Mouse (Mus musculus) CH12.LX (cell line): ENCODE results near the gene Actr1a. TPM values are rescaled to one million over a fixed set of nuclear protein-coding genes. Genes with fewer than 3 reads are reported as not detected.

ENCODE experiments used
- DNase-seq: peaks from one replicate; pipeline ENCODE4 v3.0.0-alpha.2; 2013; ENCODE audit errors: extremely low read depth
- H3K27ac ChIP-seq: 2 replicates; pipeline ENCODE4 v1.5.1; 2012; ENCODE audit warnings: low read depth, mild to moderate bottlenecking, control low read depth, moderate library complexity; ENCODE audit not compliant: insufficient read depth
- H3K27me3 ChIP-seq: replicated peaks from 2 replicates; pipeline ENCODE3; 2012; ENCODE audit warnings: inconsistent platforms
- H3K36me3 ChIP-seq, 2 experiments: replicated peaks in 1 of 2; 2 replicates each; pipeline versions ENCODE3 to v1.6.1; 2012; ENCODE audit warnings: inconsistent platforms in 1 of 2, low read length in 1 of 2, mild to moderate bottlenecking in 1 of 2, mixed read lengths in 1 of 2, moderate library complexity in 1 of 2; ENCODE audit not compliant: control insufficient read depth in 1 of 2, insufficient read depth in 1 of 2
- H3K4me1 ChIP-seq, 2 experiments: 2 replicates each; pipeline ENCODE4 v1.6.1; 2012; ENCODE audit warnings: inconsistent platforms in 1 of 2, moderate library complexity in 1 of 2; ENCODE audit not compliant: insufficient read depth in 2 of 2, control insufficient read depth in 1 of 2
- H3K4me2 ChIP-seq: 2 replicates; pipeline ENCODE4 v1.6.1; 2012; ENCODE audit warnings: low read depth, mild to moderate bottlenecking, control low read depth; ENCODE audit not compliant: poor library complexity, insufficient read depth, severe bottlenecking
- H3K4me3 ChIP-seq, 3 experiments: fragments of 150-350 bp in 1 of 3; sonication (generic) in 1 of 3; replicated peaks in 1 of 3; 2 replicates each; pipeline versions ENCODE3 to v1.5.1; 2011 to 2012; ENCODE audit warnings: low read depth in 2 of 3, low read length in 2 of 3, mild to moderate bottlenecking in 2 of 3, moderate library complexity in 2 of 3, control low read depth in 1 of 3, improper control_type of control experiment in 1 of 3, inconsistent platforms in 1 of 3, mixed read lengths in 1 of 3; ENCODE audit not compliant: poor library complexity in 1 of 3
- H3K79me2 ChIP-seq: replicated peaks from 2 replicates; pipeline ENCODE4 v1.6.1; 2012; ENCODE audit warnings: mild to moderate bottlenecking, moderate library complexity; ENCODE audit not compliant: control insufficient read depth, poor library complexity, insufficient read depth, severe bottlenecking; ENCODE audit errors: extremely low read depth
- H3K9ac ChIP-seq: 2 replicates; pipeline ENCODE4 v1.6.1; 2012; ENCODE audit warnings: low read depth, mild to moderate bottlenecking, control low read depth, moderate library complexity; ENCODE audit not compliant: insufficient read depth
- H3K9me3 ChIP-seq: replicated peaks from 2 replicates; pipeline ENCODE3; 2012; ENCODE audit warnings: low read length, inconsistent platforms, mixed read lengths
- BHLHE40 ChIP-seq: IDR thresholded peaks from 2 replicates; pipeline ENCODE4 v1.6.1; 2011; ENCODE audit warnings: mild to moderate bottlenecking, low read depth, low read length, improper control_type of control experiment
- CHD2 ChIP-seq: IDR thresholded peaks from 2 replicates; pipeline ENCODE4 v1.6.1; 2011; ENCODE audit warnings: low read length, improper control_type of control experiment
- CTCF ChIP-seq, 2 experiments: IDR thresholded peaks in 1 of 2; conservative IDR thresholded peaks in 1 of 2; 2 replicates each; pipeline ENCODE4 v1.5.1; 2011 to 2012; ENCODE audit warnings: low read depth in 2 of 2, low read length in 2 of 2, improper control_type of control experiment in 1 of 2, inconsistent platforms in 1 of 2, mild to moderate bottlenecking in 1 of 2, moderate library complexity in 1 of 2
- ELF1 ChIP-seq: IDR thresholded peaks from 2 replicates; pipeline ENCODE4 v1.6.1; 2014; ENCODE audit warnings: low read depth, mild to moderate bottlenecking, inconsistent platforms, low read length, improper control_type of control experiment
- EP300 ChIP-seq: IDR thresholded peaks from 2 replicates; pipeline ENCODE4 v1.6.1; 2011; ENCODE audit warnings: low read length, improper control_type of control experiment
- ETS1 ChIP-seq: conservative IDR thresholded peaks from 2 replicates; pipeline ENCODE4 v1.6.1; 2012; ENCODE audit warnings: low read depth, mild to moderate bottlenecking, inconsistent platforms, low read length, improper control_type of control experiment, moderate library complexity
- GABPA ChIP-seq: IDR thresholded peaks from 2 replicates; pipeline ENCODE4 v1.6.1; 2012; ENCODE audit warnings: low read depth, low read length, improper control_type of control experiment, inconsistent platforms; ENCODE audit not compliant: insufficient replicate concordance
- HCFC1 ChIP-seq: IDR thresholded peaks from 2 replicates; pipeline ENCODE4 v1.6.1; 2012; ENCODE audit warnings: low read depth, mild to moderate bottlenecking, inconsistent platforms, low read length, improper control_type of control experiment
- JUN ChIP-seq: IDR thresholded peaks from 2 replicates; pipeline ENCODE4 v1.6.1; 2011; ENCODE audit warnings: low read depth, mild to moderate bottlenecking, low read length, improper control_type of control experiment, moderate library complexity; ENCODE audit not compliant: insufficient read depth
- JUND ChIP-seq: conservative IDR thresholded peaks from 2 replicates; pipeline ENCODE4 v1.6.1; 2011; ENCODE audit warnings: low read depth, low read length, improper control_type of control experiment
- KAT2A ChIP-seq: IDR thresholded peaks from 2 replicates; pipeline ENCODE4 v1.6.1; 2012; ENCODE audit warnings: low read length, improper control_type of control experiment, inconsistent platforms; ENCODE audit not compliant: insufficient replicate concordance
- MAFK ChIP-seq: IDR thresholded peaks from 2 replicates; pipeline ENCODE4 v1.6.1; 2011; ENCODE audit warnings: low read length, improper control_type of control experiment; ENCODE audit not compliant: insufficient replicate concordance
- MAX ChIP-seq: IDR thresholded peaks from 2 replicates; pipeline ENCODE4 v1.6.1; 2011; ENCODE audit warnings: low read length, improper control_type of control experiment
- MAZ ChIP-seq: IDR thresholded peaks from 2 replicates; pipeline ENCODE4 v1.6.1; 2012; ENCODE audit warnings: low read depth, mild to moderate bottlenecking, inconsistent platforms, low read length, improper control_type of control experiment, moderate library complexity
- MEF2A ChIP-seq: IDR thresholded peaks from 2 replicates; pipeline ENCODE4 v1.6.1; 2014; ENCODE audit warnings: low read depth, mild to moderate bottlenecking, inconsistent platforms, low read length, improper control_type of control experiment, borderline replicate concordance
- MXI1 ChIP-seq: IDR thresholded peaks from 2 replicates; pipeline ENCODE4 v1.6.1; 2011; ENCODE audit warnings: mild to moderate bottlenecking, low read depth, low read length, improper control_type of control experiment
- MYC ChIP-seq: IDR thresholded peaks from 2 replicates; pipeline ENCODE4 v1.6.1; 2011; ENCODE audit warnings: low read depth, mild to moderate bottlenecking, improper control_type of control experiment, low read length
- NELFE ChIP-seq: IDR thresholded peaks from 2 replicates; pipeline ENCODE4 v1.6.1; 2011; ENCODE audit warnings: low read depth, low read length, improper control_type of control experiment
- NRF1 ChIP-seq: IDR thresholded peaks from 2 replicates; pipeline ENCODE4 v1.6.1; 2014; ENCODE audit warnings: low read depth, mild to moderate bottlenecking, inconsistent platforms, low read length, improper control_type of control experiment, moderate library complexity
- PAX5 ChIP-seq: IDR thresholded peaks from 2 replicates; pipeline ENCODE4 v1.6.1; 2012; ENCODE audit warnings: low read length, inconsistent platforms, mixed read lengths
- POLR2A ChIP-seq: IDR thresholded peaks from 2 replicates; pipeline ENCODE4 v1.6.1; 2011; ENCODE audit warnings: low read depth, mild to moderate bottlenecking, improper control_type of control experiment, low read length
- POLR2AphosphoS2 ChIP-seq: IDR thresholded peaks from 2 replicates; pipeline ENCODE4 v1.6.1; 2011; ENCODE audit warnings: low read depth, low read length, improper control_type of control experiment
- RAD21 ChIP-seq: IDR thresholded peaks from 2 replicates; pipeline ENCODE4 v1.6.1; 2011; ENCODE audit warnings: low read depth, mild to moderate bottlenecking, low read length, improper control_type of control experiment, moderate library complexity
- SIN3A ChIP-seq: IDR thresholded peaks from 2 replicates; pipeline ENCODE4 v1.6.1; 2012; ENCODE audit warnings: low read length, improper control_type of control experiment, inconsistent platforms
- SMC3 ChIP-seq: IDR thresholded peaks from 2 replicates; pipeline ENCODE4 v1.6.1; 2011; ENCODE audit warnings: low read depth, low read length, improper control_type of control experiment
- TBP ChIP-seq: conservative IDR thresholded peaks from 2 replicates; pipeline ENCODE4 v1.6.1; 2011; ENCODE audit warnings: low read depth, low read length, improper control_type of control experiment
- TCF12 ChIP-seq: IDR thresholded peaks from 2 replicates; pipeline ENCODE4 v1.6.1; 2014; ENCODE audit warnings: low read depth, mild to moderate bottlenecking, inconsistent platforms, low read length, improper control_type of control experiment
- UBTF ChIP-seq: IDR thresholded peaks from 2 replicates; pipeline ENCODE4 v1.6.1; 2012; ENCODE audit warnings: low read depth, mild to moderate bottlenecking, inconsistent platforms, low read length, improper control_type of control experiment, moderate library complexity
- USF1 ChIP-seq: IDR thresholded peaks from 2 replicates; pipeline ENCODE4 v1.6.1; 2014; ENCODE audit warnings: low read depth, mild to moderate bottlenecking, inconsistent platforms, low read length, improper control_type of control experiment
- USF2 ChIP-seq: conservative IDR thresholded peaks from 2 replicates; pipeline ENCODE4 v1.6.1; 2011; ENCODE audit warnings: low read depth, low read length, improper control_type of control experiment
- ZC3H11A ChIP-seq: IDR thresholded peaks from 2 replicates; pipeline ENCODE4 v1.6.1; 2012; ENCODE audit warnings: low read depth, mild to moderate bottlenecking, inconsistent platforms, low read length, improper control_type of control experiment
- ZKSCAN1 ChIP-seq: IDR thresholded peaks from 2 replicates; pipeline ENCODE4 v1.6.1; 2012; ENCODE audit warnings: low read depth, inconsistent platforms, low read length, improper control_type of control experiment, borderline replicate concordance
- ZNF384 ChIP-seq: IDR thresholded peaks from 2 replicates; pipeline ENCODE4 v1.6.1; 2012; ENCODE audit warnings: low read depth, low read length, improper control_type of control experiment, inconsistent platforms
- dilution Hi-C: fragments of 300-500 bp; cut with MboI; formaldehyde crosslinking; loops from 2 replicates; pipeline ENCODE4 v1.14.3; 2020; ENCODE audit warnings: low sequenced_read_pairs; ENCODE audit not compliant: extremely low pct_unique_long_range_greater_than_20kb, extremely low pct_ligation_motif_present
- in situ Hi-C: fragments of 300-500 bp; cut with MboI; formaldehyde crosslinking; loops from 3 replicates; pipeline ENCODE4 v1.14.3; 2019; ENCODE audit warnings: low sequenced_read_pairs, low pct_ligation_motif_present, low pct_unique_long_range_greater_than_20kb, mixed read lengths
- polyA plus RNA-seq: library from polyadenylated mRNA; unstranded; fragments of >175 nt; gene quantifications from 2 replicates; pipeline ENCODE4 v1.2.1, GENCODE M21; 2012; ENCODE audit warnings: low read depth; ENCODE audit not compliant: insufficient read length
- total RNA-seq, 2 experiments: library from RNA; depleted of rRNA; stranded (reverse); fragments of 300-350 nt in 1 of 2; fragments of >200 nt in 1 of 2; gene quantifications; 2 replicates each; pipeline ENCODE4 v1.2.3; 2012 to 2014

The Actr1a gene
- total and polyA plus RNA-seq, 3 experiments, result 69.4 to 88.4 (median 75.7) TPM

DNA sequence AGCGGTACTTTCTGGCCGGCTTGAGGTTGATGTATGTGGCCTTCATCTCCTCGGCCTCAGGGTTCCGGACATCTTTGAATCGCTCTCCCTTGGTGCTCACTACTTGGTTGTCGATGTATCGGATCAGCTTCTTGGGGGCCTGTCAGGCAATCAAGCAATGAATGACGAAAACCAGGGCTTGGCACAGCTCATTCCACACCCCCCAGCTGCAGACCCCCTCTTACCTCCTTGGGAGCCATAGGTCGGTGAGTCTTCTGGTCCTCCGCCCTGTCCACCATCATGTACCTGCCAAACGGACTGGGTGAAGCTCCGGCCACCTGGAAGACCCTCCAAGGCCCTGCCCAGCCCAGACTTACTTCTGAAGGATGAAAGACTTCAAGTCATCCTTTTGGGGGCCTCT is 64.9 kb downstream of the Actr1a start:
- in situ Hi-C loops (no loop called here), dilution Hi-C loops (no loop called here)
- Histone ChIP-seq H3K36me3 (peaks cover 22 to 46% of the 10 kb centered on the region in 2 experiments), H3K4me1 (peaks cover 12 to 51% of the 10 kb centered on the region in 2 experiments), H3K4me3 (no peak overlapping the region), H3K4me2 (no peak overlapping the region), H3K27ac (no peak overlapping the region), H3K27me3 (peaks cover 13% of the 10 kb centered on the region), H3K9ac (no peak overlapping the region), H3K9me3 (no peaks in the 10 kb centered on the region), H3K79me2 (no peaks in the 10 kb centered on the region)
- no peak for TF ChIP-seq CTCF (conservative IDR thresholded peaks at IDR 0.05 in 1 of 2, IDR thresholded peaks at IDR 0.05 in 1 of 2; ENCODE audit: low read depth in 2 of 2, low read length in 2 of 2)
- no peak for DNase-seq

DNA sequence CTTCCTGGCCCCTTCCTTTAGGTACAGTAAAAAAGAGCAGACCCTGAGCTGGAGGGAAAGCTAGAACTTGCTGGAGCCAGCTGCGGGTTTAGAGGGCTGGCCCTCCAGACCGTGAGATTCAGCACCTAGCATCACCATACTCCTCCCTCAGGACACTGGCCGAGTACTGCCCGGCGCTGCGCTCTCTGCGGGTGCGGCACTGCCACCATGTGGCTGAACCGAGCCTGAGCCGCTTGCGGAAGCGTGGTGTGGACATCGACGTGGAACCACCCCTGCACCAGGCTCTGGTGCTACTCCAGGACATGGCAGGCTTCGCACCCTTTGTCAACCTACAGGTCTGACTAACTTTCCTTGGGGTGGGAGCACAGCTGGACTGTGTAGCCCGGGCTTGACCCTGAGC is 65.6 kb downstream of the Actr1a start:
- DNase-seq, result peak; percentile 66
- Histone ChIP-seq H3K36me3 (peaks cover 22 to 42% of the 10 kb centered on the region in 2 experiments), H3K27me3 (peaks cover 20% of the 10 kb centered on the region), H3K9me3 (no peaks in the 10 kb centered on the region), H3K4me3 (no peak overlapping the region), H3K9ac (no peak overlapping the region), H3K4me2 (no peak overlapping the region), H3K79me2 (no peaks in the 10 kb centered on the region), H3K4me1 (peaks cover 12 to 43% of the 10 kb centered on the region in 2 experiments), H3K27ac (no peak overlapping the region)
- dilution Hi-C loops, result no loop called here
- in situ Hi-C loops, result no loop called here
- peak; percentile 4; the same call in 1 of the 2 replicates for TF ChIP-seq ZC3H11A
- TF ChIP-seq POLR2A, result peak; percentile 30; the same call in 1 of the 2 replicates
- no peak for TF ChIP-seq GABPA
- TF ChIP-seq MEF2A, result 0 out of 2 replicates have a peak, but pooled peaks have one; percentile 23
- TF ChIP-seq MAX, result peak; percentile 80
- peak; percentile 87 for TF ChIP-seq RAD21
- TF ChIP-seq ZNF384, result no peak
- peak; percentile 76; the same call in 1 of the 2 replicates for TF ChIP-seq MXI1
- no peak for TF ChIP-seq EP300
- TF ChIP-seq SIN3A, result peak; percentile 66; the same call in 1 of the 2 replicates
- TF ChIP-seq SMC3, result peak; percentile 94
- peak; percentile 44; the same call in 1 of the 2 replicates for TF ChIP-seq NRF1
- TF ChIP-seq ELF1, result peak; percentile 78
- TF ChIP-seq USF1, result no peak
- no peak for TF ChIP-seq CHD2
- TF ChIP-seq TBP, result no peak
- TF ChIP-seq MAZ, result no peak
- no peak for TF ChIP-seq KAT2A
- TF ChIP-seq JUN, result no peak
- no peak for TF ChIP-seq POLR2AphosphoS2
- TF ChIP-seq HCFC1, result peak; percentile 56
- no peak for TF ChIP-seq PAX5
- TF ChIP-seq UBTF, result no peak
- no peak for TF ChIP-seq USF2
- TF ChIP-seq ETS1, result no peak
- TF ChIP-seq CTCF (conservative IDR thresholded peaks at IDR 0.05 in 1 of 2, IDR thresholded peaks at IDR 0.05 in 1 of 2; ENCODE audit: low read depth in 2 of 2, low read length in 2 of 2), result peak in 1 of 2 experiments; percentile 94; a peak in 2 of 4 replicates
- TF ChIP-seq JUND, result no peak
- TF ChIP-seq NELFE, result 0 out of 2 replicates have a peak, but pooled peaks have one; percentile 45
- peak; percentile 20; the same call in 1 of the 2 replicates for TF ChIP-seq BHLHE40
- no peak for TF ChIP-seq MYC
- TF ChIP-seq ZKSCAN1, result no peak
- no peak for TF ChIP-seq MAFK
- peak; percentile 49; the same call in 1 of the 2 replicates for TF ChIP-seq TCF12
